Mouse (Mus musculus) embryonic facial prominence, embryonic 11.5 days (tissue): Measurements from ENCODE around the gene Uqcc2. TPM values are rescaled to one million over a fixed set of nuclear protein-coding genes. Genes with fewer than 3 reads are reported as not detected.

Experiments used
- ATAC-seq: fragments of 200-750 bp; cut with Nextera tagmentation; replicated peaks from 2 replicates; pipeline ENCODE4 v1.8.0; 2017; ENCODE audit warnings: low read depth; ENCODE audit not compliant: insufficient number of reproducible peaks, low FRiP score, low TSS enrichment
- DNase-seq: peaks from one replicate; pipeline ENCODE4 v3.0.0-alpha.2; 2015; ENCODE audit warnings: low spot score
- H3K27ac ChIP-seq: fragments of 300-500 bp; sonication (generic); replicated peaks from 2 replicates; pipeline ENCODE4 v1.5.1; 2014; ENCODE audit warnings: mild to moderate bottlenecking, low read depth, low read length, control low read depth
- H3K27me3 ChIP-seq: fragments of 300-500 bp; sonication (generic); 2 replicates; pipeline ENCODE4 v1.6.1; 2014; ENCODE audit warnings: mild to moderate bottlenecking, low read length, moderate library complexity, mixed read lengths; ENCODE audit not compliant: control insufficient read depth, insufficient read depth
- H3K36me3 ChIP-seq: fragments of 300-500 bp; sonication (generic); replicated peaks from 2 replicates; pipeline ENCODE4 v1.6.1; 2014; ENCODE audit warnings: low read depth, mild to moderate bottlenecking, low read length, moderate library complexity, mixed read lengths; ENCODE audit not compliant: control insufficient read depth, insufficient read depth
- H3K4me1 ChIP-seq: fragments of 300-500 bp; sonication (generic); 2 replicates; pipeline ENCODE4 v1.6.1; 2014; ENCODE audit warnings: low read length, mixed read lengths; ENCODE audit not compliant: control insufficient read depth, insufficient read depth
- H3K4me2 ChIP-seq: fragments of 300-500 bp; sonication (generic); 2 replicates; pipeline ENCODE4 v1.6.1; 2014; ENCODE audit warnings: low read depth, mild to moderate bottlenecking, control low read depth, low read length, moderate library complexity
- H3K4me3 ChIP-seq: fragments of 300-500 bp; sonication (generic); 2 replicates; pipeline ENCODE4 v1.5.1; 2014; ENCODE audit warnings: low read depth, low read length, control low read depth
- H3K9ac ChIP-seq: fragments of 300-500 bp; sonication (generic); replicated peaks from 2 replicates; pipeline ENCODE4 v1.6.1; 2014; ENCODE audit warnings: mild to moderate bottlenecking, control low read depth, low read length
- H3K9me3 ChIP-seq: fragments of 300-500 bp; sonication (generic); replicated peaks from 2 replicates; pipeline ENCODE4 v1.6.1; 2016; ENCODE audit warnings: mild to moderate bottlenecking, low read length, inconsistent platforms, mixed read lengths; ENCODE audit not compliant: control insufficient read depth
- WGBS: fragments of 180-500 bp; shearing (Covaris S2); extraction: QIAGEN DNeasy Blood & Tissue Kit; methylation state at CpG from one replicate; pipeline ENCODE4 v1.1.7; 2014; 5-methylcytosine and 5-hydroxymethylcytosine counted together
- polyA plus RNA-seq: library from polyadenylated mRNA; unstranded; fragments of >200 nt; fragmentation: Nextera tagmentation; extraction: Ambion mirVana; gene quantifications from 2 replicates; pipeline ENCODE4 v1.2.1, GENCODE M21; 2014

Uqcc2 gene
- polyA plus RNA-seq, 1 experiment from 2014 or later: 339 TPM

GRCm38 (mm10) chr17:27121266-27121665 lies 12.4 kb downstream of the Uqcc2 start:
- H3K9ac ChIP-seq: peak overlapping the region; percentile 18; the same call in 1 of the 2 replicates
- H3K4me2 ChIP-seq: no peak overlapping the region
- no peak overlapping the region for H3K27ac ChIP-seq
- peaks cover 3% of the 10 kb centered on the region; the same call in 1 of the 2 replicates for H3K36me3 ChIP-seq
- DNase-seq (no peak), ATAC-seq (no peak)
- H3K4me3 ChIP-seq: no peak overlapping the region
- H3K9me3 ChIP-seq: no peaks in the 10 kb centered on the region
- H3K4me1 ChIP-seq: peaks cover 2% of the 10 kb centered on the region; the same call in 1 of the 2 replicates
- H3K27me3 ChIP-seq: no peaks in the 10 kb centered on the region
- WGBS: 45% methylated on average over 14 of the region's 14 CpGs

DNA sequence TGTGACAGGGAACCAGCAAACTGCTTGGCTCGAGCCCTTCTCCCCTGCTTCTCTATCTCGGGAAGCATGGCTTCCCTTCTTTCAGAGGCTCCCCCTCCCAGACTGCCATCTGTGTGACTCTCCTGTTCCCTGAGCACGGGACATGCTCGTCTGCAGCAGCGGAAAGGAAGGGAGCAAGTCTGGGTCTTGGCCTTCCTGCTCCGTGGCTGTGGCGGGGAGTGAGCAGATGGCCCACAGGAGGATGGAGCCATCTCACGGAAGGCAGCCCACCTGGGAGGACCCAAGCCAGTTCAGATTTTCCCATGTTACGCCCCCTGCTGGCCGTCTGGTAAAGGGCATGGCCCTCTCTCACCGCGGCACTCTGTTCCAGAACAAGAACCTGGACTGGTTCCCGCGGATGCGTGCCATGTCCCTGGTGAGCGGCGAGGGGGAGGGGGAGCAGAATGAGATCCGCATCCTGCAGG lies 13.1 kb downstream of the Uqcc2 start:
- no peak overlapping the region; the same call in 1 of the 2 replicates for H3K9ac ChIP-seq
- DNase-seq (peak; percentile 74), ATAC-seq (0 out of 2 replicates have a peak, but pooled peaks have one; percentile 7)
- no peak overlapping the region for H3K27ac ChIP-seq
- 8% methylated on average over 18 of the region's 18 CpGs for WGBS
- no peak overlapping the region; the same call in 1 of the 2 replicates for H3K4me2 ChIP-seq
- H3K27me3 ChIP-seq: no peaks in the 10 kb centered on the region
- H3K9me3 ChIP-seq: no peaks in the 10 kb centered on the region
- peaks cover 2% of the 10 kb centered on the region; the same call in 1 of the 2 replicates for H3K4me1 ChIP-seq
- no peak overlapping the region for H3K4me3 ChIP-seq
- peaks cover 3% of the 10 kb centered on the region; the same call in 1 of the 2 replicates for H3K36me3 ChIP-seq

- no peaks in the 10 kb centered on the region for H3K27me3 ChIP-seq
- H3K27ac ChIP-seq: no peak overlapping the region
- no peak overlapping the region for H3K4me3 ChIP-seq
- peaks cover 2% of the 10 kb centered on the region; the same call in 1 of the 2 replicates for H3K4me1 ChIP-seq
- peaks cover 3% of the 10 kb centered on the region; the same call in 1 of the 2 replicates for H3K36me3 ChIP-seq
- WGBS: 69% methylated on average over 8 of the region's 8 CpGs
- H3K4me2 ChIP-seq: no peak overlapping the region
- no peak for ATAC-seq
- no peak for DNase-seq
- no peaks in the 10 kb centered on the region for H3K9me3 ChIP-seq
- no peak overlapping the region for H3K9ac ChIP-seq
Measured at GRCm38 (mm10) chr17:27119954-27120353, 13.8 kb downstream of the Uqcc2 start.

- H3K27me3 ChIP-seq: no peaks in the 10 kb centered on the region
- no peak overlapping the region for H3K4me2 ChIP-seq
- H3K4me3 ChIP-seq: no peak overlapping the region
- peaks cover 2% of the 10 kb centered on the region; the same call in 1 of the 2 replicates for H3K4me1 ChIP-seq
- H3K9me3 ChIP-seq: no peaks in the 10 kb centered on the region
- WGBS: 67% methylated on average over 4 of the region's 4 CpGs
- no peak overlapping the region for H3K9ac ChIP-seq
- H3K27ac ChIP-seq: no peak overlapping the region
- peaks cover 3% of the 10 kb centered on the region; the same call in 1 of the 2 replicates for H3K36me3 ChIP-seq
- DNase-seq (no peak), ATAC-seq (no peak)
Measured at GRCm38 (mm10) chr17:27119540-27119895, 14.2 kb downstream of the Uqcc2 start.

DNA sequence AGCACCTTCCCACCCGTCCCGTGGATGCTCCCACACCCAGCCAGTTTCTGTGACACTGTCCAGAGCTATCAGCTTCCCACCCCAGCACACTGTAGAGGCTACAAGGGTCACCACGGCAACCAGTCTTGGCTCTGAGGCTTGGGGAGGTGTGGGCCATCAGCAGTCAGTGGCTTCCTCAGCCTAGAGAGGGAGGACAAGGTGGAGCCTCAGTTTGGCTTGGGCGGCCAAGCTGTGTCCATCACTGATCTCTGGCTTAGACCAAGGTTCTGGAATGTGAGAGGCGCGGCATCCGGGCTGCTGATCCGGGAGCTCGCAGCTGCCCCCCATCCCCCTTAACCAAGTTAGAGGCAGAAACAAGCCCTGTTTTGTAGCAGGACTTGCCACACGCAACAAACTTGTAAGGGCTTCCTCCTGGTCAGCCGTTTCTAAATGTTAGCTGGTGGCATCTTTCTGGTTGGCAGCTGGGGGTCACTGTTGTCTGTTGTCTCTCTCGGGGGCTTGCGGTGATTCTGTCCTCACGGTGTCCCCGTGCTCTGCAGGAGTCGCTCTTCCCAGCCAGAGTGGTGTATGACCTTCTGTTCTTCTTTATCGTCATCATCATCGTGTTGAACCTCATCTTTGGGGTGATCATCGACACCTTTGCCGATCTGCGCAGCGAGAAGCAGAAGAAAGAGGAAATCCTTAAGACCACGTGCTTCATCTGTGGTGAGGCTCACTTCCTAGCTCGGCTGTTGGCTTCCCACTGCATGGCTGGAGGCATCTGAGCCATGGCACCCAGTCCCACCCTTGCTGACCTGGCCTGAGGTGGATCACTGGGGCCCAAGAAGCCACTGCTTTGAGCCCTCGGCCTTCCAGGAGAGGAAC lies 14.8 kb downstream of the Uqcc2 start:
- WGBS: 87% methylated on average over 25 of the region's 25 CpGs
- H3K36me3 ChIP-seq: peaks cover 3% of the 10 kb centered on the region; the same call in 1 of the 2 replicates
- no peak overlapping the region for H3K27ac ChIP-seq
- no peaks in the 10 kb centered on the region for H3K27me3 ChIP-seq
- DNase-seq: no peak
- H3K4me2 ChIP-seq: no peak overlapping the region
- ATAC-seq: no peak
- no peak overlapping the region for H3K9ac ChIP-seq
- H3K4me1 ChIP-seq: peaks cover 2% of the 10 kb centered on the region; the same call in 1 of the 2 replicates
- H3K4me3 ChIP-seq: no peak overlapping the region
- no peaks in the 10 kb centered on the region for H3K9me3 ChIP-seq

DNA sequence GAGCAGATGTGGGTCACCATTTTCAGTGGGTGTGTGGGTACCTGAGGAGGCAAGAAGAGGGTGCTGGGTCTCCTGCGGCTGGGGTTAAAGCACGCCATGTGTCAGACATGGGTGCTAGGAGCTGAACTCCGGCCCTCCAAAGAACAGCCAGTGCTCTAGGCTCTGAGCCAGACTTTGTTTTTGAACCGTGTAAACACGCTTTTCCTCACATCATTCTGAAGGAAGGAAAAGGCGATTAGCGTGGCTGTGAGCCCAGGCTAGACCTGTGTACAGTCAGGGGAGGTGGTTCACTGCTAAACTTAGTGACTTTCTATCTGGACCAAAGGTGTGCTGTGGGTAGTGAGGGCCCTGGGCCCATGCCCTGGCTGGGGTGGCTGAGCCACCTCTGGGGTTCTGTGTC lies 23.6 kb downstream of the Uqcc2 start:
- no peak overlapping the region for H3K4me3 ChIP-seq
- no peaks in the 10 kb centered on the region for H3K36me3 ChIP-seq
- ATAC-seq (no peak), DNase-seq (no peak)
- WGBS: 92% methylated on average over 7 of the region's 7 CpGs
- H3K27ac ChIP-seq: no peak overlapping the region
- no peak overlapping the region for H3K9ac ChIP-seq
- H3K27me3 ChIP-seq: no peaks in the 10 kb centered on the region
- H3K4me2 ChIP-seq: no peak overlapping the region
- no peaks in the 10 kb centered on the region for H3K4me1 ChIP-seq
- H3K9me3 ChIP-seq: no peaks in the 10 kb centered on the region

DNA sequence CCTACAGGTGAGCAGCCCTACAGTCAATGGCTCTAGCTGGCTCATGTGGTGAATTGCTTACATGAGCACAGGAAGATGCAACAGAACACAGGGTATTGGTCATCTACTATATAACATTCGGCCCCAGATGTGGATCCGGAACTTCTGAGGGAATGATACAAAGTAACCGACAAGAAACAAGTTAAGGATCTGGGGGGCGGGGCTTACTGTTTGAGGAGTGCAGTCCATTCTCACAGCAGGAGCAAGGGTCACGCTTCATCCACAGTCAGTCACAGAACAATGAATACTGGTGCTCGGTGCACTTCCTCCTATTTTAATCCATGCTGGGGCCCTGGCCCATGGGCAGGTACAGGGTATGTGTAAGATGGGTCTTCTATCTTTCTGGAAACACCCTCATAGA lies 25.8 kb downstream of the Uqcc2 start:
- Histone ChIP-seq H3K4me3 (no peak overlapping the region), H3K4me2 (no peak overlapping the region), H3K36me3 (no peaks in the 10 kb centered on the region), H3K9ac (no peak overlapping the region), H3K27me3 (no peaks in the 10 kb centered on the region), H3K9me3 (no peaks in the 10 kb centered on the region), H3K4me1 (no peaks in the 10 kb centered on the region), H3K27ac (no peak overlapping the region)
- no peak for ATAC-seq
- DNase-seq: no peak
- WGBS: 85% methylated on average over 6 of the region's 6 CpGs

GRCm38 (mm10) chr17:27106745-27107144 lies 27.0 kb downstream of the Uqcc2 start:
- Histone ChIP-seq H3K4me1 (no peaks in the 10 kb centered on the region), H3K4me2 (no peak overlapping the region), H3K27ac (no peak overlapping the region), H3K4me3 (no peak overlapping the region), H3K27me3 (no peaks in the 10 kb centered on the region), H3K36me3 (no peaks in the 10 kb centered on the region), H3K9me3 (no peaks in the 10 kb centered on the region), H3K9ac (no peak overlapping the region)
- ATAC-seq (no peak), DNase-seq (peak; percentile 58)
- WGBS: 84% methylated on average over 9 of the region's 9 CpGs
